Mouse (Mus musculus) cerebellum, adult 2 months (tissue): ENCODE measurements at regions not wholly inside any gene's neighbourhood (a gene's known extent, or its start where the extent isn't known, plus 50 kb on each side); places are given as distances from the start of the nearest gene placed in this dataset.

Source experiments
- DNase-seq, 2 experiments: peaks; one replicate each; pipeline ENCODE4 v3.0.0; 2021
- H3K27ac ChIP-seq: fragments of 200-500 bp; 2 replicates; pipeline ENCODE4 v1.5.1; 2012; ENCODE audit warnings: low read length, control low read depth, inconsistent platforms; ENCODE audit not compliant: insufficient read depth
- H3K27me3 ChIP-seq: fragments of 200-500 bp; 2 replicates; pipeline ENCODE4 v1.6.1; 2012; ENCODE audit warnings: inconsistent platforms, mild to moderate bottlenecking, low read length, moderate library complexity; ENCODE audit not compliant: control insufficient read depth, insufficient read depth
- H3K4me1 ChIP-seq: fragments of 200-500 bp; 2 replicates; pipeline ENCODE4 v1.6.1; 2011; ENCODE audit warnings: low read length; ENCODE audit not compliant: control insufficient read depth, insufficient read depth
- H3K4me3 ChIP-seq: fragments of 200-500 bp; replicated peaks from 2 replicates; pipeline ENCODE3; 2011; ENCODE audit warnings: mild to moderate bottlenecking, low read depth, low read length, control low read depth; ENCODE audit not compliant: insufficient read depth
- CTCF ChIP-seq: fragments of 200-500 bp; IDR thresholded peaks from 2 replicates; pipeline ENCODE4 v1.5.1; 2011; ENCODE audit warnings: low read depth, mild to moderate bottlenecking, control low read depth, low read length, moderate library complexity, borderline replicate concordance; ENCODE audit not compliant: insufficient read depth
- POLR2A ChIP-seq: fragments of 200-500 bp; IDR thresholded peaks from 2 replicates; pipeline ENCODE4 v1.6.1; 2011; ENCODE audit warnings: low read length, control low read depth, borderline replicate concordance; ENCODE audit not compliant: insufficient read depth
- WGBS: fragments of 180-500 bp; shearing (Covaris S2); methylation state at CpG from one replicate; pipeline ENCODE4 v1.1.7; 2018; 5-methylcytosine and 5-hydroxymethylcytosine counted together

DNA sequence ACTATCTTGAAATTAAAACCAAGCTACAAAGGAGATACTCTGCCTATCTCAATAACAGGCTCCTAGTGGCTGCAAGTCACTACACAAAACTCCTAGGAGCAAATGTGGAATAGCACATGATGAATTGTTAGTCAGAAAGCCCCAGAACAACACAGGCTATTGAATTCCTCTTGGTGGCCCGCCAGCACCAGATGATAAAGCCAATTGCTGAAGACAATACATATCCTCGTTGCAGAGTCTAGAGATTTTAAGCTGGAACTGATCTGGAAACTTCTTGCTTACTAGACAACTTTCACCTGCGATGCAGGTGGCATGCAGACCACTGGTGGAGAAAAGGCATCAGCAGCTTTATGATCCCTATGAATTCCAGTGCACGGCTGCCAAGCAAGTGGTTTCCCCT, 126.5 kb upstream of the Eya4 start:
- Histone ChIP-seq H3K4me3 (no peak overlapping the region), H3K27me3 (no peaks in the 10 kb centered on the region), H3K4me1 (no peaks in the 10 kb centered on the region), H3K27ac (no peak overlapping the region)
- peak in 1 of 2 experiments; percentile 5 for DNase-seq
- 70% methylated on average over 4 of the region's 4 CpGs for WGBS
- TF ChIP-seq CTCF (no peak), POLR2A (no peak)

DNA sequence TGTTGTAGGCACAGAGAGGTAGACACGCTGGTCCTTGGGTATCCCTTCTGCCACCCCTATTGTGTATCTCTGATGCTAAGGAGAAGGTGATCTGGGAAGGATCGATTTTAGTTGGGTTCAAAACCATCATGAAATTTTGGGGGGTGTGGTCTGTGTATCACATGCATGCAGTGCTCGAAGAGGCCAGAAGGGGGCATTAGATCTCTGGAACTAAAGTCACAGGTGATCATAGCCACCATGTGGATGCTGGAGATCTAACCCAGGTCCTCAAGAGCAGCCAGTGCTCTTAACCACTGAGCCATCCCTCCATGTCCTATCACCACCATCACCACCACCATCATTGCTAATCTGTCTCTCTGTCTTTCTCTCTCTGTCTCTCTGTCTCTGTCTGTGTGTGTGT, 100.4 kb upstream of the Eya4 start:
- no peak for TF ChIP-seq POLR2A
- TF ChIP-seq CTCF: no peak
- Histone ChIP-seq H3K4me3 (no peak overlapping the region), H3K27me3 (no peaks in the 10 kb centered on the region), H3K4me1 (no peaks in the 10 kb centered on the region), H3K27ac (no peak overlapping the region)
- DNase-seq: no peak
- WGBS: 93% methylated on average over 3 of the region's 3 CpGs

DNA sequence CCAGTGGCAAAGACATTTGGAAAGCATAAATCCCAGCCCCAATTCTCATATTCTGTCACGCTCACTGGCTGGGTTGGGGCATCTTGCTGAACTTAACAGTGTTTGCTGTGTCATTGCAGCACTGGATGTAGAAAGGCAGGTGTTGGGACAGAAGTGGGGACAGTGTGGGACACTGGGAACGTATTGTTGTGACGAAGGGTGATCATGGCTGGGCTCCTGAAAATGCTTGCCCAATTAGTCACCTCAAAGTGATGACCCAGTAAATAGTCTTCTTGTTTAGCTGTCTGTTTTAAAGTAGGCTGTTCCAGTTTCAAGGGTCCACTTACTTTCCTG, 100.0 kb upstream of the Eya4 start:
- H3K27ac ChIP-seq: no peak overlapping the region
- no peak for DNase-seq
- H3K4me3 ChIP-seq: no peak overlapping the region
- H3K27me3 ChIP-seq: no peaks in the 10 kb centered on the region
- 97% methylated on average over 3 of the region's 3 CpGs for WGBS
- TF ChIP-seq CTCF: no peak
- TF ChIP-seq POLR2A: no peak
- no peaks in the 10 kb centered on the region for H3K4me1 ChIP-seq

DNA sequence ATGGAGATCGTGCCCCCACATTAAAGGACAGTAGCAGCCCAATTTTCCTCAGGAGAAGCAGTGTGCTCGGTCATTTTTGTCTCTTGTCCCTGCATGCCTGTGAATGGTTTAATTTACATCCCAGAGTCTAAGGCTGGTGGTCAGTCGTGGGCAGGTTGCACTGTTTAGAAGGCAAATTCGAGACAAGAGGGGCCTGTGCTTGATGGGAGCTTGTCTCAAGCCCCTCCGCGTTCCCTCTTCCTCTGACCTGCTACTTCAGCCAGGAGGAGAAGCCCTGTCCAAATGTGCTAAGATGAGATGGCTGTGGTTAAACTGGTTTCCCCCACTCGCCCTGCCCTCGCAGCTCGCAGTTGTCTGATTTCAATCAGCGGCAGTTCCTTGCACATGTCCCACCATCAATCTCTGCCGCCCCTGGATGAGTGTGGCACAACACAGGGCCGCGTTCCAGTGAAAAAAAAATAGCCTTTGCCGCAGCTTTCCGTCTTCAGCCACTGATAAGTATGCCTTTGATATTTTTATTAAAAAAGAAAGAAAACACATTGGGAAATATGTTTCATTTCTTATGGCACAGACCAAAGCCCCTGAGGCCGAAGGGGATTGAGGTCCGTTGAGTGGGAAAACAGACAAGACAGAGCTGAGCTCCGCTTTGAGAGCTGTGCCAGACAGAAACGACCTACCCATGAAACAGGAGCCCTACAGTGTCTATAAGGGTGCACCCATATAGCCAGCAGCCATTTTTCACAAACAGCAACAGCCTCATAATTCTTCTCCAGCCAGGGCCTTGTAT, 99.5 kb upstream of the Eya4 start:
- Histone ChIP-seq H3K4me3 (no peak overlapping the region), H3K27me3 (no peaks in the 10 kb centered on the region), H3K27ac (no peak overlapping the region), H3K4me1 (no peaks in the 10 kb centered on the region)
- TF ChIP-seq POLR2A: no peak
- no peak for TF ChIP-seq CTCF
- WGBS: 77% methylated on average over 19 of the region's 19 CpGs
- no peak for DNase-seq

DNA sequence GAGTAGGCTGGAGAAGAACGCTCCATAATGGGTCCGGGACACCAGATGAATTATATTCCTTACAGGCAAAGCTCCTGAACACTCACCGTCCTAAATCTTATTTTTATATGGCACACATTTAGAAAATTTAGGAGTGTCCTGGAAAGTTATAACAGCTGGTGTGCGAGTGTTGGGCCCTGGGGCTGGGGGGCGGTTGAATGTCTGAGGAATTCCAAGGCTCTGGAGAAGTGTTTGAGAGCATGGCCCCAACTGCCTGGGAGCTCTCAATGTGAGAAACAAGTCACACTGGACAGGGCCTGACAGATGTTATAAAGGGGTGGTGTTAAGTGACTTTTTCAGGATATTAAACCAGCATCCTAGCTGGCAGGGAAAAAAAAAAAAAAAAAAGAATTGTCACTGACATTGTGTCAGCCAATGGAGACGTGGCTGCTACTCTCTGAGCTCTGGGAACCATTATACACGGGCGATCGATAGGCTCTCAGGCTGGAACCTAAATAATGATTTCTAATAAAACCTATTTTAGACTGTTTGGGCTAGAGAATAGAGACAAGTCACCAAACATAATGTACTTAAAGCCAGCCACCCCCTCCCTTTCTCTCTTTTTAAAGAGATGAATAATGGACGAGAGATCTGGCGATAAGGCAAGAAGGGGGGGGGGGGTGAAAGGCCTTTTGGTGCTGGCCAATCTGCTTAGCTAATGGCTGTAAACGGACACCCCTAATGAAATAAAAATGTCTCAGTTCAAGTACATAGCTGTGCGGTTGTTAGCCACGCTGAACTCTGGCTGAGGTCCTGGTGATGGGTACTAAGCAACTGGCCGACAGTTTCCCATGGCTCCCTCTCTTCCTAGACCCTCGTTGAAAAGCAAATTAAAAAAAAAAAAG, 98.6 kb upstream of the Eya4 start:
- TF ChIP-seq CTCF (no peak), POLR2A (no peak)
- 55% methylated on average over 16 of the region's 16 CpGs for WGBS
- H3K4me3 ChIP-seq: no peak overlapping the region
- H3K27ac ChIP-seq: no peak overlapping the region
- no peak for DNase-seq
- no peaks in the 10 kb centered on the region for H3K4me1 ChIP-seq
- H3K27me3 ChIP-seq: no peaks in the 10 kb centered on the region

DNA sequence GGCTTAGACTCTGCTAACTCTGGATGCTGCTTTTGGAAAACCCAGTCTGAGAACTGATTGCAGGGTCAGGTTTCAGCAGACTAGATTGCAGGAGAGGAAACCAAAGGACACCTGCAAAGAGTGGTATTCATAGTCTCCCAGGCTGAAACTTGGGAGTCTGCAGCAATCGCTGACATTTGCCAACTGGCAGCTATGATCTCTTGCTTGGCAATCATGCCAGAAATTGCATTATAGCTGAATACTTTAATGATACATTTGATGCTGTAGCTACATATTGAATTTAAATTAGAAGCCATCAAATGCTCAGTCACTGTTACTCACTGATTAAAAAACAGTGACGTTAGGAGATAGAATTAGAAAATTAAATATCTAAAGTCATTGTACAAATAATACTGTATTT, 79.8 kb upstream of the Eya4 start:
- no peak for DNase-seq
- TF ChIP-seq CTCF: no peak
- no peak for TF ChIP-seq POLR2A
- H3K27ac ChIP-seq: no peak overlapping the region
- no peaks in the 10 kb centered on the region for H3K4me1 ChIP-seq
- H3K27me3 ChIP-seq: no peaks in the 10 kb centered on the region
- WGBS: 31% methylated on average over 2 of the region's 2 CpGs
- H3K4me3 ChIP-seq: no peak overlapping the region

DNA sequence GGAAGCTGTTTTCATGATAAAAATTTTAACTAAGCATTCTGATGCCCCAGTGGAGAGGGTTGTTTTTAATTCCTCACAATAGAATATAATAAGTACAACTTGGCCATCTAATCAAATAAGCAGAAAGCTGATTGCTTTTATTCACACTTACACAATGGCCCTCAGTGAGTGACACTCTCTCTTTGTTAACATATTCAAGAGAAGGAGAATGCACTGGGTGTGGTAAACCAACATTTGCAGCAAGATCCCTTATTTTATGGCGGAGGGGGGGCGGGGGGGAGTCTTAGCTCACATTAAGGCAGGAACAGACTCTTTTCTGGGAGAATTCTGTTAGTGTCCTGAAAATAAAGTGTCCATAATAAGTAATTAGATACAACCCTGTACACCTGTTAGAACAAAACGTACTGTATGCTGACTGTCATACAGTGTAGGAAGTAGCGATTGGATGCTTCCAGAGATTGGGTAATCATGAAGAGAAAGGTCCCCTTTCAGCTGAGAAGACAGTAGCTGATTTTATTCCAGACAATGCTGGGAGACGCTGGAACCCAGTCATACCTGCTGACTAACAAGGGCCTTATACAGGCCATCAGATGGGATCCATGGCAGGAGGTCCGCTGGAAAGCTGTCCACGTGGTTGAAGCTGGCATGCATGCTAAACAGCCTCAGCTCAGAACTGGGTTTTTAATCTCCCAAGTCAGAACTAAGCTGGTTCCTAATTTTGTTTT, 63.4 kb upstream of the Eya4 start:
- peak; percentile 31 to 56 for DNase-seq
- 26% methylated on average over 7 of the region's 7 CpGs for WGBS
- no peak overlapping the region for H3K4me3 ChIP-seq
- H3K4me1 ChIP-seq: no peaks in the 10 kb centered on the region; the same call in 1 of the 2 replicates
- TF ChIP-seq POLR2A (no peak), CTCF (no peak)
- no peaks in the 10 kb centered on the region for H3K27me3 ChIP-seq
- H3K27ac ChIP-seq: no peak overlapping the region
